In the genomic region with DNA sequence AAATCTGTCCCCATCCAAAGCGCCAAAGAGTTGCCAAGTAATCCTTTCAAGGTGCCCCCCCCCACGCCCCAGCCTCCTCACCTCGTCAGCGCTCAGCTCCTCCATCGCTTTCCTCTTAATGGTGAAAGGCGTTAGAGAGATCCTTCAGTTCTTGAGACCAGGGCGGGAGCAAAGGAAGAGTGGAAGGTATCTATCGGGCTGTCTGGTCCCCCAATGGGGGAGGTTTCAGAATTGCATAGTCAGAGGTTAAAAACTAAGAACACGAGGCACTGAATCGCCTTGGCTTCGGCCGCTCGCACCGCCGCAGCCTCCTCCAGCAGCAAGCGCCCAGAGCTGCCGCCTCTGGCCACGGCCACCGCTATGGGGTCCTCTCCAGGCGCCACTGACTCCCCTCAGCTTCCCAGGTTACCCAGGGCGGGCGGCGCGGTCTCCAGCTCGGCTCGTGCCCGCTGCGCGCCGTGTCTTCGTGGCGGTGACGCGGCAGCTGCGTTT, we compare ENCODE assay signal across 8 mouse cellular contexts. TPM values are rescaled to one million over a fixed set of nuclear protein-coding genes. Genes with fewer than 3 reads are reported as not detected.
DNase-seq lines count a peak whose midpoint lies in the region; ATAC-seq and TF ChIP-seq lines count a peak whose summit lies in the region.

No protein-coding gene starts in this region.

- peaks cover 8% of the 10 kb centered on the region; the same call in 1 of the 2 replicates for H3K9me3 ChIP-seq in forebrain, embryonic 10.5 days
- H3K9me3 ChIP-seq in stomach, embryonic 15.5 days, result no peaks in the 10 kb centered on the region

- no peaks in the 10 kb centered on the region for H3K27me3 ChIP-seq in thymus, adult 2 months (ENCODE audit: control insufficient read depth, insufficient read depth, low read length)
- H3K27me3 ChIP-seq in forebrain, embryonic 10.5 days (ENCODE audit: poor library complexity, severe bottlenecking), result no peaks in the 10 kb centered on the region
- H3K27me3 ChIP-seq in stomach, embryonic 15.5 days (replicated peaks), result no peaks in the 10 kb centered on the region

- peaks cover 14% of the 10 kb centered on the region for H3K4me1 ChIP-seq in thymus, adult 2 months (replicated peaks; ENCODE audit: control insufficient read depth, insufficient read depth, low read length)
- peaks cover 23% of the 10 kb centered on the region for H3K4me1 ChIP-seq in forebrain, embryonic 10.5 days
- H3K4me1 ChIP-seq in stomach, embryonic 15.5 days, result peaks cover 15% of the 10 kb centered on the region; the same call in 1 of the 2 replicates

- TF ChIP-seq CTCF in thymus, adult 2 months (IDR thresholded peaks at IDR 0.05; ENCODE audit: borderline replicate concordance, control insufficient read depth, extremely low read depth, insufficient read depth, low read length, poor library complexity), result no peak

- no peak; the same call in 1 of the 2 replicates for ATAC-seq in stomach, embryonic 15.5 days (ENCODE audit: insufficient read depth, low FRiP score, low read depth)

- 0% methylated on average over 35 of the region's 35 CpGs for WGBS in thymus, adult 2 months
- under 1% methylated on average over 35 of the region's 35 CpGs for WGBS in forebrain, embryonic 10.5 days
- under 1% methylated on average over 35 of the region's 35 CpGs for WGBS in stomach, embryonic 15.5 days

- peak overlapping the region; percentile 84 for H3K27ac ChIP-seq in thymus, adult 2 months (ENCODE audit: control insufficient read depth, insufficient read depth, low read length)
- peak overlapping the region; percentile 97 for H3K27ac ChIP-seq in forebrain, embryonic 10.5 days
- H3K27ac ChIP-seq in stomach, embryonic 15.5 days, result peak overlapping the region; percentile 99

- no peak for TF ChIP-seq POLR2A in thymus, adult 2 months (IDR thresholded peaks at IDR 0.05; ENCODE audit: control insufficient read depth, extremely low read depth, insufficient read depth, low read length, poor library complexity)

- H3K9ac ChIP-seq in stomach, embryonic 15.5 days, result peak overlapping the region; percentile 85

- H3K4me2 ChIP-seq in stomach, embryonic 15.5 days, result peak overlapping the region; percentile 72

- peak; percentile 47 for DNase-seq in cerebellum, adult 11 months
- no peak for DNase-seq in cerebellum, adult 9-11 months
- no peak for DNase-seq in thymus, adult 2 months
- DNase-seq in thymus, postnatal 25 days, result no peak
- no peak for DNase-seq in forebrain, embryonic 10.5 days (ENCODE audit: extremely low spot score, low spot score)
- peak; percentile 49 for DNase-seq in kidney, adult 9 months
- DNase-seq in lung, postnatal 14 days, result peak; percentile 30

- H3K4me3 ChIP-seq in thymus, adult 2 months (ENCODE audit: control insufficient read depth, insufficient read depth, low read length), result peak overlapping the region; percentile 94
- peak overlapping the region; percentile 95 for H3K4me3 ChIP-seq in forebrain, embryonic 10.5 days
- peak overlapping the region; percentile 97 for H3K4me3 ChIP-seq in stomach, embryonic 15.5 days (replicated peaks)

- H3K36me3 ChIP-seq in thymus, adult 2 months (ENCODE audit: control insufficient read depth, insufficient read depth, low read length), result no peaks in the 10 kb centered on the region
- peaks cover 16% of the 10 kb centered on the region for H3K36me3 ChIP-seq in forebrain, embryonic 10.5 days (replicated peaks)
- no peaks in the 10 kb centered on the region for H3K36me3 ChIP-seq in stomach, embryonic 15.5 days

RNA-seq across cellular contexts. Expression of gene Ube4b, which starts 0.7 kb away (rescaled TPM):
- 110 and 148 TPM in 2 replicates for polyA plus RNA-seq in thymus, adult 2 months (2012; rRNA removed)
- 61.8 and 64.6 TPM in 2 replicates for polyA plus RNA-seq in forebrain, embryonic 10.5 days (2016; fragmentation: Nextera tagmentation; extraction: Ambion mirVana)
- polyA plus RNA-seq in stomach, embryonic 15.5 days (2015; fragmentation: Nextera tagmentation; extraction: Ambion mirVana), result 35.5 and 41.4 TPM in 2 replicates

RNA-seq across cellular contexts. Expression of gene Rbp7, which starts 28.9 kb away (rescaled TPM):
- polyA plus RNA-seq in thymus, adult 2 months (2012; rRNA removed), result 0.59 and 1.2 TPM in 2 replicates
- not detected in 2 replicates for polyA plus RNA-seq in forebrain, embryonic 10.5 days (2016; fragmentation: Nextera tagmentation; extraction: Ambion mirVana)
- polyA plus RNA-seq in stomach, embryonic 15.5 days (2015; fragmentation: Nextera tagmentation; extraction: Ambion mirVana), result 1.8 and 3.0 TPM in 2 replicates

RNA-seq across cellular contexts. Expression of gene Tmem274, which starts 51.3 kb away (rescaled TPM):
- polyA plus RNA-seq in thymus, adult 2 months (2012; rRNA removed), result not detected in 2 replicates
- polyA plus RNA-seq in forebrain, embryonic 10.5 days (2016; fragmentation: Nextera tagmentation; extraction: Ambion mirVana), result 0.50 and 0.63 TPM in 2 replicates
- polyA plus RNA-seq in stomach, embryonic 15.5 days (2015; fragmentation: Nextera tagmentation; extraction: Ambion mirVana), result 0.23 and 0.45 TPM in 2 replicates

RNA-seq across cellular contexts. Expression of gene Nmnat1, which starts 59.2 kb away (rescaled TPM):
- 21.6 and 22.9 TPM in 2 replicates for polyA plus RNA-seq in thymus, adult 2 months (2012; rRNA removed)
- polyA plus RNA-seq in forebrain, embryonic 10.5 days (2016; fragmentation: Nextera tagmentation; extraction: Ambion mirVana), result 17.9 and 18.4 TPM in 2 replicates
- polyA plus RNA-seq in stomach, embryonic 15.5 days (2015; fragmentation: Nextera tagmentation; extraction: Ambion mirVana), result 9.4 and 10.4 TPM in 2 replicates

RNA-seq across cellular contexts. Expression of gene Lzic, which starts 59.2 kb away (rescaled TPM):
- 29.0 and 30.3 TPM in 2 replicates for polyA plus RNA-seq in thymus, adult 2 months (2012; rRNA removed)
- polyA plus RNA-seq in forebrain, embryonic 10.5 days (2016; fragmentation: Nextera tagmentation; extraction: Ambion mirVana), result 51.8 and 55.2 TPM in 2 replicates
- polyA plus RNA-seq in stomach, embryonic 15.5 days (2015; fragmentation: Nextera tagmentation; extraction: Ambion mirVana), result 35.5 and 39.8 TPM in 2 replicates

Comparison
In these comparisons a context has a peak if more than half of its experiments do, and no peak if none do; other contexts are left out.
1. DNase-seq: peak in cerebellum, adult 11 months (single experiment), kidney, adult 9 months (single experiment) and lung, postnatal 14 days (single experiment); none in cerebellum, adult 9-11 months (single experiment), thymus, adult 2 months (single experiment), thymus, postnatal 25 days (single experiment) and forebrain, embryonic 10.5 days (single experiment).
2. Peak in every context shown above with its lines, with median percentiles within 50 percentile points of each other: H3K27ac ChIP-seq and H3K4me3 ChIP-seq.